Mouse (Mus musculus) kidney, adult 2 months (tissue): ENCODE results near the gene Col5a1. TPM values are rescaled to one million over a fixed set of nuclear protein-coding genes. Genes with fewer than 3 reads are reported as not detected.

Source experiments
- DNase-seq: peaks from one replicate; pipeline ENCODE4 v3.0.0; 2021
- H3K27ac ChIP-seq: fragments of 200-500 bp; 2 replicates; pipeline ENCODE4 v1.5.1; 2012; ENCODE audit warnings: low read depth, low read length, control low read depth, inconsistent platforms; ENCODE audit not compliant: insufficient read depth
- H3K27me3 ChIP-seq: fragments of 200-500 bp; replicated peaks from 2 replicates; pipeline ENCODE4 v1.6.1; 2012; ENCODE audit warnings: mild to moderate bottlenecking, moderate library complexity, low read length, inconsistent platforms; ENCODE audit not compliant: control insufficient read depth, insufficient read depth
- H3K36me3 ChIP-seq: fragments of 200-500 bp; 2 replicates; pipeline ENCODE4 v1.6.1; 2012; ENCODE audit warnings: mild to moderate bottlenecking, moderate library complexity, low read length, inconsistent platforms; ENCODE audit not compliant: control insufficient read depth, insufficient read depth
- H3K4me1 ChIP-seq: fragments of 200-500 bp; 2 replicates; pipeline ENCODE4 v1.6.1; 2011; ENCODE audit warnings: low read length; ENCODE audit not compliant: control insufficient read depth, insufficient read depth
- H3K4me3 ChIP-seq: fragments of 200-500 bp; 2 replicates; pipeline ENCODE4 v1.5.1; 2011; ENCODE audit warnings: mild to moderate bottlenecking, low read depth, low read length, control low read depth; ENCODE audit not compliant: insufficient read depth
- CTCF ChIP-seq: fragments of 200-500 bp; conservative IDR thresholded peaks from 2 replicates; pipeline ENCODE4 v1.5.1; 2011; ENCODE audit warnings: low read depth, mild to moderate bottlenecking, control low read depth, low read length, moderate library complexity, mixed read lengths; ENCODE audit not compliant: insufficient read depth, insufficient read length
- POLR2A ChIP-seq: fragments of 200-500 bp; IDR thresholded peaks from one replicate; pipeline ENCODE4 v1.6.1; 2011; ENCODE audit warnings: low read depth, low read length, control low read depth
- WGBS: fragments of 180-500 bp; shearing (Covaris S2); methylation state at CpG from one replicate; pipeline ENCODE4 v1.1.7; 2018; 5-methylcytosine and 5-hydroxymethylcytosine counted together
- polyA plus RNA-seq: library from polyadenylated mRNA; depleted of rRNA; stranded (reverse); fragments of >200 nt; gene quantifications from 2 replicates; pipeline ENCODE4 v1.2.3, GENCODE M21; 2012

The Col5a1 gene
- polyA plus RNA-seq, 1 experiment: 7.5 TPM

GRCm38 (mm10) chr2:27969158-27969557, 82.9 kb downstream of the Col5a1 start:
- WGBS: 20% methylated on average over 6 of the region's 6 CpGs
- DNase-seq: peak; percentile 32
- Histone ChIP-seq H3K36me3 (no peaks in the 10 kb centered on the region), H3K4me1 (no peaks in the 10 kb centered on the region), H3K4me3 (no peak overlapping the region), H3K27me3 (no peaks in the 10 kb centered on the region), H3K27ac (no peak overlapping the region)
- TF ChIP-seq CTCF (peak; percentile 63), POLR2A (no peak)

DNA sequence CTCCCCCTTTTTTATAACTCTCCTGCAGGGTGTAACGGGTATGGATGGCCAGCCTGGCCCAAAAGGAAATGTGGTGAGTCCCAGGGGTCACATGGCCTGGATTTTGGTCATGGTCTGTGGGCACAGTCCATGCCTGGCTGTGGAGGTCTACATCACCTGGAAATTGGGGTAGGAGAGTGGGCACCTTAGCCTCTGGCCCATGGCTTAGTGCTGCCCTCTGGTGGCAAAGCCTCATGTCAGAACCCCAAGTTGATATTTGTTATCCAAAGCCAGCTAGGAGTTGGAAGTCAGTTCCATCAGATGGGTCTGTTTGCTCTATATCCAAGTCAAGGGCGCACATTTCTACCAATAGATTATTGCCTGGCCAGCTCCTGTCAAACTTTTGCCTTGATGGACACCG, 87.6 kb downstream of the Col5a1 start:
- H3K27ac ChIP-seq: no peak overlapping the region
- no peaks in the 10 kb centered on the region for H3K27me3 ChIP-seq
- H3K4me3 ChIP-seq: no peak overlapping the region
- no peaks in the 10 kb centered on the region for H3K36me3 ChIP-seq
- no peak for TF ChIP-seq POLR2A
- TF ChIP-seq CTCF: peak; percentile 73
- 56% methylated on average over 3 of the region's 3 CpGs for WGBS
- peak; percentile 56 for DNase-seq
- no peaks in the 10 kb centered on the region for H3K4me1 ChIP-seq

- TF ChIP-seq CTCF (no peak), POLR2A (no peak)
- no peak overlapping the region for H3K27ac ChIP-seq
- no peak overlapping the region for H3K4me3 ChIP-seq
- H3K4me1 ChIP-seq: no peaks in the 10 kb centered on the region
- no peaks in the 10 kb centered on the region for H3K36me3 ChIP-seq
- WGBS: 59% methylated on average over 3 of the region's 3 CpGs
- no peak for DNase-seq
- H3K27me3 ChIP-seq: no peaks in the 10 kb centered on the region
Measured at GRCm38 (mm10) chr2:27975786-27976185, 89.6 kb downstream of the Col5a1 start.

- Histone ChIP-seq H3K4me3 (no peak overlapping the region), H3K27me3 (no peaks in the 10 kb centered on the region), H3K27ac (no peak overlapping the region), H3K36me3 (no peaks in the 10 kb centered on the region), H3K4me1 (no peaks in the 10 kb centered on the region)
- WGBS: 72% methylated on average over 4 of the region's 4 CpGs
- TF ChIP-seq CTCF: no peak
- TF ChIP-seq POLR2A: no peak
- no peak for DNase-seq
Measured at GRCm38 (mm10) chr2:27976512-27976911, 90.3 kb downstream of the Col5a1 start.

GRCm38 (mm10) chr2:27981066-27981465, 94.8 kb downstream of the Col5a1 start:
- Histone ChIP-seq H3K27me3 (no peaks in the 10 kb centered on the region), H3K4me3 (no peak overlapping the region), H3K27ac (no peak overlapping the region), H3K4me1 (no peaks in the 10 kb centered on the region), H3K36me3 (no peaks in the 10 kb centered on the region)
- WGBS: 88% methylated on average over 2 of the region's 2 CpGs
- TF ChIP-seq POLR2A (no peak), CTCF (no peak)
- DNase-seq: no peak

GRCm38 (mm10) chr2:27981621-27982535, 95.7 kb downstream of the Col5a1 start:
- DNase-seq: no peak
- WGBS: 85% methylated on average over 14 of the region's 14 CpGs

DNA sequence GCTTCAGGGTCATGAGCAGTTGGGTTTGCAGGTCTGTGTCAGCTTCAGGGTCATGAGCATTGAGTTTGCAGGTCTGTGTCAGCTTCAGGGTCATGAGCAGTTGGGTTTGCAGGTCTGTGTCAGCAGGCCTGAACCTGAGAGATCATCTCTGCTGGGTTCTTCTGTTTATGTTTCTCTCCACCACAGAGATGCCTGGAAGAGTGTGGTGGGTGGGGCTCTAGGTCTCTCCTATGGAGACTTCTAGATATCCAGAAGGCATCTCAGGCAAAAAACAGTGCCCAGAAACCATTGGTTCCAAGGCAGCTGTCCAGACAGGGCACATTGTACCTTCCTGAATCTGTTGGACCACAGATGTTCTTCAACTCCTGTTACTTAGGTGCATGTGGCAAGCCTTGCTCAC, 96.9 kb downstream of the Col5a1 start:
- TF ChIP-seq CTCF (no peak), POLR2A (no peak)
- Histone ChIP-seq H3K27ac (no peak overlapping the region), H3K4me3 (no peak overlapping the region), H3K36me3 (no peaks in the 10 kb centered on the region), H3K4me1 (no peaks in the 10 kb centered on the region), H3K27me3 (no peaks in the 10 kb centered on the region)
- DNase-seq: no peak

More at GRCm38 (mm10) chr2:27981621-27982535, 95.7 kb downstream of the Col5a1 start:
- H3K36me3 ChIP-seq: no peaks in the 10 kb centered on the region
- no peaks in the 10 kb centered on the region for H3K27me3 ChIP-seq
- H3K4me1 ChIP-seq: no peaks in the 10 kb centered on the region
- H3K27ac ChIP-seq: no peak overlapping the region
- TF ChIP-seq POLR2A: no peak
- TF ChIP-seq CTCF: no peak
- H3K4me3 ChIP-seq: no peak overlapping the region

DNA sequence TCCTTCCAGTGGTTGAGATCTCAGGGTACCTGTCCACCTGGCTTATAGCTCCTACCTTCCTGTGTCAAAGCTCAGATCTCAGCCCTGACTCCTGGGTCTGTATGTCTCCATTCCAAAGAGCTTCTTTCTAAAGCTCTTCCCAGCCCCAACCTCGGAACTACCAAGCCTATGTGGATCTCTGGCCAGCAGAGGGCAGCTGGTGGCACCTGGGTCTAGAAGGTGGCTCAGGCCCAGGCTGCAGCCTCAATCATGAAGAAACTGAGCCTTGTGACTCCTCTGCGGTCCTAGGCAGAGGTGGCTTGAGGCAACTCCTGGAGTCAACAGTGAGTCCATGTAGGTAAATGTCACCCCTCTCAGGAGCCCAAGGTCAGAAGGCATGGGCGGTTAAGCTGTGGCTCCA, 97.7 kb downstream of the Col5a1 start:
- TF ChIP-seq CTCF (peak; percentile 59), POLR2A (no peak)
- H3K27ac ChIP-seq: no peak overlapping the region
- no peak overlapping the region for H3K4me3 ChIP-seq
- H3K4me1 ChIP-seq: no peaks in the 10 kb centered on the region
- WGBS: 56% methylated on average over 3 of the region's 3 CpGs
- peak; percentile 34 for DNase-seq
- no peaks in the 10 kb centered on the region for H3K27me3 ChIP-seq
- no peaks in the 10 kb centered on the region for H3K36me3 ChIP-seq
